Mouse (Mus musculus) midbrain, embryonic 10.5 days (tissue): ENCODE results near the gene Fahd2a. TPM values are rescaled to one million over a fixed set of nuclear protein-coding genes. Genes with fewer than 3 reads are reported as not detected.

ENCODE experiments used
- DNase-seq: peaks from one replicate; pipeline ENCODE4 v3.0.0-alpha.2; 2017; ENCODE audit warnings: low spot score
- H3K27ac ChIP-seq: fragments of 300-500 bp; sonication (generic); replicated peaks from 2 replicates; pipeline ENCODE4 v1.5.1; 2016; ENCODE audit warnings: mild to moderate bottlenecking
- H3K27me3 ChIP-seq: fragments of 300-500 bp; sonication (generic); 2 replicates; pipeline ENCODE4 v1.6.1; 2016; ENCODE audit warnings: low read depth, mild to moderate bottlenecking; ENCODE audit not compliant: poor library complexity, severe bottlenecking
- H3K36me3 ChIP-seq: fragments of 300-500 bp; sonication (generic); 2 replicates; pipeline ENCODE4 v1.6.1; 2016; ENCODE audit warnings: mild to moderate bottlenecking, moderate library complexity
- H3K4me1 ChIP-seq: fragments of 300-500 bp; sonication (generic); 2 replicates; pipeline ENCODE4 v1.6.1; 2016
- H3K4me3 ChIP-seq: fragments of 300-500 bp; sonication (generic); 2 replicates; pipeline ENCODE4 v1.5.1; 2016; ENCODE audit warnings: mild to moderate bottlenecking, moderate library complexity
- H3K9me3 ChIP-seq: fragments of 300-500 bp; sonication (generic); replicated peaks from 2 replicates; pipeline ENCODE4 v1.6.1; 2016; ENCODE audit warnings: mild to moderate bottlenecking
- WGBS: fragments of 180-500 bp; shearing (Covaris S2); methylation state at CpG from one replicate; pipeline ENCODE4 v1.1.7; 2016; 5-methylcytosine and 5-hydroxymethylcytosine counted together
- polyA plus RNA-seq: library from polyadenylated mRNA; unstranded; fragments of >200 nt; fragmentation: Nextera tagmentation; extraction: Ambion mirVana; gene quantifications from 2 replicates; pipeline ENCODE4 v1.2.1, GENCODE M21; 2016

Fahd2a gene
- polyA plus RNA-seq, 1 experiment from 2014 or later, result 27.7 TPM

- no peaks in the 10 kb centered on the region for H3K9me3 ChIP-seq
- H3K27me3 ChIP-seq, result peaks cover 7% of the 10 kb centered on the region
- no peak for DNase-seq
- 0 out of 2 replicates have a peak, but pooled peaks cover 4% of the 10 kb centered on the region for H3K4me1 ChIP-seq
- no peak overlapping the region for H3K4me3 ChIP-seq
- H3K27ac ChIP-seq, result no peak overlapping the region
- WGBS, result 63% methylated on average over 9 of the region's 9 CpGs
- no peaks in the 10 kb centered on the region for H3K36me3 ChIP-seq
Observed at GRCm38 (mm10) chr2:127461351-127461750, 17.0 kb upstream of the Fahd2a start.

GRCm38 (mm10) chr2:127459341-127459740 lies 15.0 kb upstream of the Fahd2a start:
- H3K4me3 ChIP-seq, result no peak overlapping the region
- 0 out of 2 replicates have a peak, but pooled peaks cover 4% of the 10 kb centered on the region for H3K4me1 ChIP-seq
- no peaks in the 10 kb centered on the region for H3K9me3 ChIP-seq
- H3K36me3 ChIP-seq, result no peaks in the 10 kb centered on the region
- DNase-seq, result no peak
- H3K27me3 ChIP-seq, result peaks cover 7% of the 10 kb centered on the region
- WGBS, result 78% methylated on average over 2 of the region's 2 CpGs
- no peak overlapping the region for H3K27ac ChIP-seq

- Histone ChIP-seq H3K9me3 (no peaks in the 10 kb centered on the region), H3K36me3 (no peaks in the 10 kb centered on the region), H3K4me1 (no peaks in the 10 kb centered on the region), H3K4me3 (no peak overlapping the region), H3K27ac (no peak overlapping the region), H3K27me3 (peaks cover 26% of the 10 kb centered on the region)
- peak; percentile 73 for DNase-seq
- 3% methylated on average over 5 of the region's 5 CpGs for WGBS
Observed at GRCm38 (mm10) chr2:127453764-127454163, 9.4 kb upstream of the Fahd2a start.

GRCm38 (mm10) chr2:127453141-127453540 lies 8.8 kb upstream of the Fahd2a start:
- no peaks in the 10 kb centered on the region for H3K36me3 ChIP-seq

GRCm38 (mm10) chr2:127451748-127452147 lies 7.4 kb upstream of the Fahd2a start:
- Histone ChIP-seq H3K9me3 (no peaks in the 10 kb centered on the region), H3K4me3 (no peak overlapping the region), H3K27me3 (peaks cover 26% of the 10 kb centered on the region), H3K27ac (no peak overlapping the region), H3K36me3 (no peaks in the 10 kb centered on the region), H3K4me1 (no peaks in the 10 kb centered on the region)
- WGBS, result 74% methylated on average over 6 of the region's 6 CpGs
- DNase-seq, result no peak

More at GRCm38 (mm10) chr2:127453141-127453540, 8.8 kb upstream of the Fahd2a start:
- Histone ChIP-seq H3K4me3 (no peak overlapping the region), H3K9me3 (no peaks in the 10 kb centered on the region), H3K4me1 (no peaks in the 10 kb centered on the region), H3K27me3 (peaks cover 26% of the 10 kb centered on the region), H3K27ac (no peak overlapping the region)
- DNase-seq, result no peak
- 79% methylated on average over 9 of the region's 9 CpGs for WGBS

GRCm38 (mm10) chr2:127449691-127450090 lies 5.3 kb upstream of the Fahd2a start:
- H3K4me1 ChIP-seq, result peaks cover 3% of the 10 kb centered on the region
- H3K36me3 ChIP-seq, result no peaks in the 10 kb centered on the region
- no peaks in the 10 kb centered on the region for H3K9me3 ChIP-seq
- DNase-seq, result no peak
- peaks cover 26% of the 10 kb centered on the region for H3K27me3 ChIP-seq
- H3K27ac ChIP-seq, result no peak overlapping the region
- WGBS, result 56% methylated on average over 7 of the region's 7 CpGs
- H3K4me3 ChIP-seq, result no peak overlapping the region

- Histone ChIP-seq H3K4me3 (no peak overlapping the region), H3K27ac (no peak overlapping the region), H3K27me3 (peaks cover 19% of the 10 kb centered on the region), H3K36me3 (no peaks in the 10 kb centered on the region), H3K4me1 (peaks cover 22% of the 10 kb centered on the region), H3K9me3 (no peaks in the 10 kb centered on the region)
- WGBS, result 54% methylated on average over 3 of the region's 3 CpGs
- DNase-seq, result no peak
Observed at GRCm38 (mm10) chr2:127446847-127447246, 2.5 kb upstream of the Fahd2a start.

GRCm38 (mm10) chr2:127437697-127438096 lies 6.7 kb downstream of the Fahd2a start:
- WGBS, result 92% methylated on average over 5 of the region's 5 CpGs
- no peaks in the 10 kb centered on the region for H3K9me3 ChIP-seq

GRCm38 (mm10) chr2:127435554-127435953 lies 8.8 kb downstream of the Fahd2a start:
- H3K36me3 ChIP-seq, result peaks cover 55% of the 10 kb centered on the region
- WGBS, result 100% methylated on average over 2 of the region's 2 CpGs
- DNase-seq, result no peak

More at GRCm38 (mm10) chr2:127437697-127438096, 6.7 kb downstream of the Fahd2a start:
- no peak overlapping the region for H3K4me3 ChIP-seq
- H3K27ac ChIP-seq, result no peak overlapping the region
- DNase-seq, result no peak
- H3K27me3 ChIP-seq, result no peaks in the 10 kb centered on the region
- H3K4me1 ChIP-seq, result no peaks in the 10 kb centered on the region
- H3K36me3 ChIP-seq, result peaks cover 56% of the 10 kb centered on the region

GRCm38 (mm10) chr2:127435135-127435534 lies 9.2 kb downstream of the Fahd2a start:
- H3K4me1 ChIP-seq, result no peaks in the 10 kb centered on the region
- H3K9me3 ChIP-seq, result no peaks in the 10 kb centered on the region
- DNase-seq, result peak; percentile 42
- no peak overlapping the region for H3K27ac ChIP-seq
- H3K27me3 ChIP-seq, result no peaks in the 10 kb centered on the region
- H3K4me3 ChIP-seq, result no peak overlapping the region
- 45% methylated on average over 2 of the region's 2 CpGs for WGBS
- peaks cover 50% of the 10 kb centered on the region for H3K36me3 ChIP-seq

More at GRCm38 (mm10) chr2:127435554-127435953, 8.8 kb downstream of the Fahd2a start:
- Histone ChIP-seq H3K27me3 (no peaks in the 10 kb centered on the region), H3K9me3 (no peaks in the 10 kb centered on the region), H3K4me3 (no peak overlapping the region), H3K27ac (no peak overlapping the region), H3K4me1 (no peaks in the 10 kb centered on the region)

GRCm38 (mm10) chr2:127433487-127434295 lies 10.7 kb downstream of the Fahd2a start:
- no peaks in the 10 kb centered on the region for H3K4me1 ChIP-seq
- no peak overlapping the region for H3K4me3 ChIP-seq
- peaks cover 46% of the 10 kb centered on the region for H3K36me3 ChIP-seq
- no peaks in the 10 kb centered on the region for H3K9me3 ChIP-seq
- H3K27ac ChIP-seq, result no peak overlapping the region
- 88% methylated on average over 9 of the region's 9 CpGs for WGBS
- H3K27me3 ChIP-seq, result no peaks in the 10 kb centered on the region
- DNase-seq, result no peak

- Histone ChIP-seq H3K27ac (no peak overlapping the region), H3K4me3 (no peak overlapping the region), H3K36me3 (peaks cover 12% of the 10 kb centered on the region), H3K27me3 (no peaks in the 10 kb centered on the region), H3K9me3 (no peaks in the 10 kb centered on the region), H3K4me1 (no peaks in the 10 kb centered on the region)
- DNase-seq, result peak; percentile 31
- 24% methylated on average over 3 of the region's 3 CpGs for WGBS
Observed at GRCm38 (mm10) chr2:127430238-127430637, 14.1 kb downstream of the Fahd2a start.

- DNase-seq, result no peak
- 88% methylated on average over 17 of the region's 17 CpGs for WGBS
- H3K4me3 ChIP-seq, result no peak within 1 kb of the TSS
- H3K27me3 ChIP-seq, result no peaks in the 10 kb centered on the region
- no peaks in the 10 kb centered on the region for H3K4me1 ChIP-seq
- no peak within 1 kb of the TSS for H3K27ac ChIP-seq
- no peaks in the 10 kb centered on the region for H3K36me3 ChIP-seq
- no peaks in the 10 kb centered on the region for H3K9me3 ChIP-seq
Observed at GRCm38 (mm10) chr2:127424977-127425376, 19.4 kb downstream of the Fahd2a start, which contains the start of gene Gpat2. TSS of gene Gpat2 (plus strand) at chr2:127425199.
